Mouse (Mus musculus): ENCODE measurements around the gene Akt3.

The Akt3 gene

DNA sequence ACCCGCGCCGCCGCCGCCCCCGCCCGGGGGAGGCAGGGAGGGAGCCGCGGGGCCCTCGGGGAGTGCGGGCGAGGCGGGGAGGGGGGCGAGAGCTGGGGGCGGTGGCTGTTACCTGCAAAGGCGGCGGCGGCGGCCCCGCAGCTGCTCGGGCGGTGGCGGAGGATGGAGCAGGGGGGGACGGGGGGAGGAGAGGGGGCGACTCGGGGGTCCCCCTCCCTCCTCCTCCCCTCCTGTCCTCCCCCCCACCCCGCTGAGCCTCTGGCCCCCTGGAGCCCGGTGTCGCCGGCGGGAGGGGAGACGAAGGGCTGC is at the start of gene Akt3:
Gene Akt3 (minus strand): TSS at position 170 of the 309 bp plus-strand sequence.
- no peak for DNase-seq (ENCODE audit: low spot score)

DNA sequence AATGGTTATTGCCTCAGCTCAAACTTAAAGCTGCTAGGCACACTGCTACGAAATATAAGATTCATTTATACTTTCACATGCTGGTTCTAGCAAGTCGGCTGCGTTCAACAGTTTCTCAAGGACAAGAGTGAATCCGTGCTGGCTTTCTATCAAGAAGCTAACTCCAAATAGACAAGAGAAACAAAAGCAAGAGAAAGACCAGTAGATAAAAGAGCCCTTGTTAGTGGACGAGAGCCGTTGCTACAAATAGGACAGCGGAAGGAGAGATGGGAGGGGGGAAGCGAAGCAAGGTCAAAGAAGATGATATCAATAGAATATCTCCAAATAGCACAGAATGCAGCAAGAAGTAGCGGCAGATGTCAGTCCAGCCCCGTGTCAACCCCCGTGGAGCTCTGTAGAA is 49.5 kb upstream of the Akt3 start:
- no peak for DNase-seq (ENCODE audit: low spot score)

DNA sequence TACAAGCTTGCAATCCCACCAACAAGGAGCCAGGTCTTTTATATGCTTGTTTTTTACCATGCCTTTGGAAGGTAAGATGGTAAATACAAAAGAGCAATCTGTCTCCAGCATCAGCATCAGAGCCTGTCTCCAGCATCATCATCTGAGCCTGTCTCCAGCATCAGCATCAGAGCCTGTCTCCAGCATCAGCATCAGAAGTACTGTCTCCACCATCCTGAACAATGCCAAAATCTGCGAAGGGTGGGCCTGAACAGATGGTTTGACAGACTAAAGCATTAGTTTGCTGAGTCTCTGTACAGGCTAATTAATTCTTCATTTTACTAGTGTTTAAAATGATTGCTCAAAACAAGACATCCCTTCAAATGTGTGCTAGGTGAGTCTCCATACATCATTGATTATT is 40.2 kb upstream of the Akt3 start:
- no peak for DNase-seq (ENCODE audit: low spot score)

DNA sequence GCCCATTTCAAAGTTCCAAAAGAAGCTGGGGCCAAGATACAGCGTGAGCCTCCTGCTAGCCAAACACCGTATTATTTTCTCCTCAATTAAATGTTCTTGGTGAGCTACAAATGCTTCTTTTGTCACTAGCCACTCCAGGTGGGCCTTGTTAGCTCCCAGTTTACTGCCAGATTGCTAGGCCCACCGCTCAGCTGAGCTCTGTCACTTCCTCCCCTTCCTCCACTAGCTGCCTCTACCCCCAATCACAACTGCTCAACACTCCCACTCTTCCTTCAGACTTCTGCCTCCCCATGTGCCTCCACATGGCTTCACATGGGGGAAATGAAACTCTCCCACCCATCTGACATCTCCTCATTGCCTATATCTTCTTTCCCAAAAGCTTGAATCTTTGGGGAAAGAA is 28.8 kb upstream of the Akt3 start:
- DNase-seq (ENCODE audit: low spot score) = no peak

DNA sequence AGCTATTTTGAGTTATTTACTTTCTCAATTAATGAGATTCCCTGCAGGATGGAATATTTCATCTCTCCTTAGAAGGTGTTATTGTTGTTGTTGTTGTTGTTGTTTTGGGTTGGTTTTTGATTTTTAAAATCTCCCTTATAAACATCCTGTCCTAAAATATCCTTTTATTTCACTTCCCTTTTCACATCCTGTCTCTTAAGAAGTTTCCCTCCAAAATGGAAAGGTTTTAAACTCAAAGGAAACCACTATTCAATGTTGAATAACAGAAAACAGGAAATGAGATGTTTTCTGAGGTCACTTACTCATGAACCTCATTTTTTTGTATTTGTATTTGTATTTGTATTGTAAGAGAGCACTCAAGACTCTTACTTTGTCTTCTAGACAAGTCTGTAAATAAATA is 23.9 kb upstream of the Akt3 start:
- no peak for DNase-seq (ENCODE audit: low spot score)

DNA sequence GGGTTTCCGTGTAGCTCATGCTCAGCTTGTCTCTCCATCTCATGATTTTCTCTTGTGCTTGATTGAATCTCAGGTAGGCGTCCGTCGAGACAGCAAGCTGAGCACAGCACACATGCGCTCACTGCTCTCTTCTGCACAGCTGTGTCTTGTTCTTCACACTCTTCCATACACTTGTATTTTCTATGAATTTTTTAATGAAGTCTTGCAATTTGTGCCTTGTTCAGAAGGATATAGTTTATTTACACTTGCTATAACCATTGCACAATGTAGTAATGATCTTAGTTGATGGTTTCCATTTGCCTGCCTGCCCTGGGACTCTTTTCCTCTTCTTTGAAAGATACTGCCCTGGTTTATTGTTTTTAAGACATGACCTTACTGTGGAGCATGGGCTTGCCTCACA is 19.4 kb upstream of the Akt3 start:
- DNase-seq (ENCODE audit: low spot score) = no peak

DNA sequence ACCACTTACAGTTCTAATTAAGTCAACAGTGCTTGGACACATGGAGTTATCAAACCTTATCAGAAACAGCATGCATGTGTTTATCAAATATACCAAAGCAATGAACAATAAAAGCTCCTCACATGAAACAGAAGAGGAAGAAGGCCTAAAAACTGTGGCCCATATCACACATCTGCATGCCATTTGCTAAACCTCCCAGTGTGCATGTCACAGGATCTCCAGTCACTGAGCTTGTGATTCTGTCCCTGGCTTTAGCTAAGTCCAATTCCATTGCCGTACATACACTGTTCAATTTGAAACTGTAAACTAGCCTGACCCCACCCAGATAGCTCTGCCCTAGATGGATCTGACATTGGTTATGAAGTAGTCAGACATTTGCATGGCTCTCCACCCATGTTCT is 9.6 kb upstream of the Akt3 start:
- no peak for DNase-seq (ENCODE audit: low spot score)

DNA sequence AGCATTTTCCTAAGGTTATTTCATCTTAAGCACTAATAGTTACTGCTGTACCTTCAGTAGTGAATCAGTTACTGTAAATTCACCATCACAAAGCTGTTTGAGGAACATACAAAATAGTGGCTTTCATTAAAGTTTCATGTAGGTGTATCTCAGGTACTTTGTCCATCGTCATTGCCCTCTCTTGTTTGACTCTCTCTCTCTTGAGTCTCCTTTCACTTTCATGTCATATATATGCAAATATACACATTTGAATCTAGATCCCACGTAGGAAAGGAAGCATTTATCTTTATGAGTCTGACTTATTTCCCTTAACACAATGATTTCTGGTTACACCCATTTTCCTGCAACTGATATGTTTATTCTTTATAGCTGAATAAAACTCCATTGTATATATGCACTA is 4.9 kb upstream of the Akt3 start:
- no peak for DNase-seq (ENCODE audit: low spot score)

DNA sequence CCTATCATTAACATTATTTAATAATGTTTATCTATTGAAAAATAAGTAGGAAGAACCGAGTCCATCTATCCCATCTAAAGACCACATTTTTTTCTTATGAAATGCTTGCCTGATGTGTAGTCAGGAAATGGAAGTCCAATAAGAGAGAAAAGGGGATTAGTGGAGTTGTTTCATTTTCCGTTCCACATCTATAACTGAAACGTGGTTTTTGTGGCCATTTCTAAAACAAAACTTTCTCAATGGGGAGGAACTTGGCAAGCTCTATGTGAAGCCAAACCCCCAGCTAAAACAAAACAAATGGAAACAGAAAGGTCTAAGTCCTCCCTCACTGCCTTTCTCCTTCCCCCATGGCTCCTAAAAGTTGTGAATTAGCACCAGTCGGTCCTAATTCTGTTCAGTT is 2.8 kb upstream of the Akt3 start:
- no peak for DNase-seq (ENCODE audit: low spot score)

DNA sequence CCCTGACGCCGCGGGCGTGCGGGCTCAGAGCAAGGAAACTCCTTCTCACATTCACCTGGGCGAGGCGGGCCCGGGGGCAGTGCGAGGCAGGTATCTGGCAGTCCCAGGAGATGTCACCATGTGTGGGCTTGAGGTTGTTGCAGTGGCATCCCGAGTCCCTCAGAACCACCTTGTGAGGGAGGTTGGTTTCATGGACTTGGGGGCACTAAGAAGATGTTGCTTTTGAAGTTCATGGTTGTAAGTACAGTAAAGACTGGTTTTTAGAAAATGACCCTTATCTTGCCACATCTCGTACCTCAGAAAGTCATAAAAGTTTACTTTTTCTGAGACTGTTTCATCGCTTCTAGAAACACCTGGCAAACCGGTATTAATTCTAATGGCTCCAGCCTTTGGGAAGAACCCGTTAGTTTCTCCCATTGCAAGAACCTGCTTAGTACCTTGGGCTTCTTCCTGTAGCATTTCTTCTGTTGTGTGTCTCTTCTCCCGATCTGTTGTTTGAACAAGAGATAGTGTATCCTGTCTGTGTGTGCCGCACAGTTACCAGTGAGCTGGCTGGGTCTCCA is 1.1 kb upstream of the Akt3 start:
- DNase-seq (ENCODE audit: low spot score) = peak; percentile 13

DNA sequence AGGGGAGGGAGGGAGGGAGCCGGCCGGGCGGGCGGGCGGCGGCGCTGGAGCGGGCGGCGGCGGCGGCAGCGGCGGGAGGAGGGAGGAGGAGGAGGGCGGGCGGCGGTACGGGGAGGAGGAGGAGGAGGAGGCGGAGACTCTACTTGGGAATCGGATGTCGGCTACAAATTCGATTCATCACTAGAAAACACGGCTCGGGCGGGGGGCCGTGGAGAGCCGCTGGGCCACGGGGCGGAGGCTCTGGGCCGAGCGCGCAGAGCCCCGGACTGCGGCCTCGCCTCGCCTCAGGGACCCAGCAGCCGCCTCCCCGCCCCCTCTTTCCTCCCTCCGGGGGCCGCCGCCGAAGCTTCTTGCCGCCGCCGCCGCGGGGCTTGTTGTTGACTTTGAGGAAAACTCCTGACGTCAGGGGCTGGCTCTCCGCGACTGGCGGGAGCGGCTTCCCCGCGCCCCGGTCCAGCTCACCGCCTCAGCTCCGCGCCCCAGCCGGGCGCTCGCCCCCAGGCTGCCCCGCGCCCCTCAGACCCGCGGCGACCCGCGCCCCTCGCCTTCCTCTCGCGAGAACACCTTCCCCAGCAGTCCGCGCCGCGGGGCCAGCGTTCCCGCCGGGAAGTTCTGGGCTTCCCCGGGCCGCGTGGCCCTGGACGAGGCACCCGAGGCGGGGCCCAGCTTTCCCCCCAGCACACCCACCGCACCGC is 487 bp upstream of the Akt3 start:
- DNase-seq (ENCODE audit: low spot score) = peak; percentile 88

DNA sequence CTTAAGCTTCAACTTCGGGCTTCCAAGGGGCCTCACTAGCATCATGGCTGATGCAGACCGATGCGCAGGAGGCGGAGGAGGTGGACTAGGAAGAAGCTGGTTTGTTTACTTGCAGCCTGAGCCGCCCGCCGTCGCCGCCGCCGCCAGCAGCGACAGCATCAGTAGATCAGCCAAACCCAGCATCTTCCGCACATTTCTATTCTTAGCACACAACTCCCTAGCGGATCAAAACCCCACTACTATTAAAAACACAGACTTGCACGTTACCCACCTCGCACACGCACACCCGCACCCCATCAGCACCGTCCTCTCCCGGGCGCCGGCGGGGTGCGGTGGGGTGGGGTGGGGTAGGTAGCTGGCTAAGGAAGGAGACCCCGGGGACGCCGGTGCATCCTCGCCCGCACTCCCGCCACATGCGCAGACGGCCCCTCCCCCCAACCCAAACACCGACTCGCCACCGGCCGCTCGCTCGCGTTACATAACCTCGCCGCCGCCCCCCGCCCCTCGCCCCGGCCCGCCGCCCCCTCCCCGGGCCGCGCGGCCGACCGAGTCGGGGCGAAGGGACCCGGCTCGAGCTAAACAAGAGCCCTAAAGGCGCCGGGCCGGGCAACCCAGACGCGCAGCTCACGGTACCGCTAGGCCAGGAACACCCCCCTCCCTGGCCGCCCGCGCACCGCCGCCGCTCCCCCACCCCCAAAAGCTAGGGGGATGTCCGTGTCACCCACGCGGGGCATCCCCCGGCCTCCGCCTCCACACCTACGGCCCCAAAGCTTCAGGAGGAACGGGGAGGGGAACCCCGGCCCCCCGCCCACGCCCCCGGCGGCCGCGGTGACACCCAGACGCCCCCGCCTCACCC is 597 bp downstream of the Akt3 start:
- peak; percentile 82 for DNase-seq (ENCODE audit: low spot score)

DNA sequence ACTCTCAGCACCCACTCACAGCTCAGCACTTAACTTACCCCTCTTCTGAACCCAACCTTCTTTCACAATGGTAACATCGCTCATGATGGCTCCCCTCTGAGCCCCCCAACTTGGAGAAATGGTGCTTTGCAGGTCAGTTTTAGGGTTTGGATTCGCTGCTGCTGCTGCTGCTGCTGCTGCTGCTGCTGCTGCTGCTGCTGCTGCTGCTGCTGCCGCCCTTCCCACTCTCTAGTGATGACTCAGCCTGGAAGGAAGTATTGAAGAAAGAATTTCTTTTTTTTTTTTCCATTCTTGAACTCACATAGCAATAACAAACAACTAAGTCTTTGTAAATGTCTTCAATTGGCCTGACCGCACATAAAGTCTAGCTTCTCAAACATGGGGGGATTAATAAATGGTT is 9.4 kb downstream of the Akt3 start:
- DNase-seq (ENCODE audit: low spot score) = no peak

DNA sequence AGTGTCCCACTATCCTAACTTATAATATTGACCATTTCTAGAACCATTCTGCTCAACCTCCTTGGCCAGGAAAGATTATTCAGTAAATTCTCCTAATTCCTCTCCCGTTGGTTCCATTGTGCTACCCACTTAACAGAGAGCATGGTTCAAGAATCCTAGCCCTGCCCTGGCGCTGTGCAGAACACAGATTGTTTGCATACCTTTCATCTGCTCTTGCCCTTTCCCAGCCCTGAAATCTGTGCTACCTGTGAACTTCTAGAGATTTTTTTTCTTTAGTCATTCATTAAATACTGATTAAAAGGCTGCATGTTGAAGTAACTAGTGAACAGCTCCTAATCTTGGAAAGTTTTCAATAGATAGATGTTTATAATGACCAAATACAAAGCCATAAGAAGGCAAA is 19.6 kb downstream of the Akt3 start:
- no peak for DNase-seq (ENCODE audit: low spot score)

DNA sequence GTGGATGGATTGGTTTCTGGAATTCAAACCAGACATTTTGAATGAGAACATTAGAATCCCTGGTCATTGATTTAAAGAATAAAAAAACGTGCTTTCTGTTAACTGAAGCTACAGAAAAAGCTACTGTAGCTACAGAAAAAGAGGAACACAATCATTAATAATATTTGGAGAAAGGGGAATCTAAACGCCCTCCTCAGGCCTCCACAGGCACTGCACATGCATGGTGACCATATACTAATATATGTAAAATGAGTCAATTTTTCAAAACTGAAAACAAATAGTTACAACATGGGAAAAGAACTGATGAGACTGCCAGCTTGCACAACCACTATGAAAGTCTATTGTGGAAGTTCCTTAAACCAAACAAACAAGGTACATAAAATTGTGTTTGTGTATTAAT is 21.3 kb downstream of the Akt3 start:
- DNase-seq (ENCODE audit: low spot score) = no peak

DNA sequence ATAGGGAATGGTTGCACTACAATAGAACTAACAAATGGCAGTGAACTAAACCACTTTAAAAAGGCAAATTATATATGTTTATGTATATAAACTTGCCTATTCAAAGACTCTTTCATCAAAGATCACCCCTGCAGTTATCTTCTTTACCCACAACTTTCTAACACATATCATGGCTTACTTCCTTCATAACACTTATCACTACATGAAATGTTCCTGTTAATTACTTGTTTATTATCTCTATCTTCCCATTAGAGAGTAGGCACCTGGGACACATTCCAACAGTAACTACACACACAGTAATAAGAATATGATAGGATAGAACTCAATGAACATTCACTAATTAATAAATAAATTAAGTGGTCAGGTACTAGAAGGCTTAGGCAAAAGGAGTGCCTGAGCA is 21.8 kb downstream of the Akt3 start:
- no peak for DNase-seq (ENCODE audit: low spot score)

DNA sequence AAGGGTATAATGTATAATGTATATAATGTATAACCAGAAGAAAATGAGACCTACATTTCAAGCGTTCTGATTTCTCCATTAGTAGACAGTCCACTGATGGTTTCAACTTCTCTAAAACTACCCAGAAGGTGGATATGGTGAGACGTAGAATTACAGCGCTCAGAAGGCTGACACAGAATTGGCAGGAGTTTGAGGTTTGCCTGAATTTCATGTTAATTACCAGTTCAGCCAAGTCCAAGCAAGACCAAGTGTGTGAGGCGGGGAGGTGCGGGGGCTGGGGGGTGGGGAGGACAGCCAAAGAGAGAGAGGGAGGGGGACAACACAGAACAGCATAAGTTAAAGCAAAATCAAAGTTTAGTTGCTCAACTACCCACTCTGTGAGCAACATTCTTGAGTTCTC is 23.5 kb downstream of the Akt3 start:
- no peak for DNase-seq (ENCODE audit: low spot score)

DNA sequence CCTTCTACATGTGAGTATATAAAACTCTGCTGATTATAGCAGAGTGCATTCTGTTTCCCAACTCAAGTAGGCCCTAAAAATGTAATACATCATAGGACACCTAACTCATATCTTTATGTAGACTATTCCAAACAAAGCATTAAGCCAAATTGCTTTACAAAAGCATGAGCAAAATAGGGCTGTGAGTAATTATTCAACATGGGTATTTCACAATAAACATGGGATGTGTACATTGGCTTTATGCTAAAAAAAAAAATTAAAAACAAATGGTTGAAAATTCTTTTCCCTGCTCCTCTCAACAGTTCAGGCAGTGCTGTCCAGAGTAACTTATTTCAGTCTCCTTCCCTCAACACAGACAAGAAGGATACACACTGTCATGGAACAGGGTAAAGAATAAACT is 26.9 kb downstream of the Akt3 start:
- no peak for DNase-seq (ENCODE audit: low spot score)

DNA sequence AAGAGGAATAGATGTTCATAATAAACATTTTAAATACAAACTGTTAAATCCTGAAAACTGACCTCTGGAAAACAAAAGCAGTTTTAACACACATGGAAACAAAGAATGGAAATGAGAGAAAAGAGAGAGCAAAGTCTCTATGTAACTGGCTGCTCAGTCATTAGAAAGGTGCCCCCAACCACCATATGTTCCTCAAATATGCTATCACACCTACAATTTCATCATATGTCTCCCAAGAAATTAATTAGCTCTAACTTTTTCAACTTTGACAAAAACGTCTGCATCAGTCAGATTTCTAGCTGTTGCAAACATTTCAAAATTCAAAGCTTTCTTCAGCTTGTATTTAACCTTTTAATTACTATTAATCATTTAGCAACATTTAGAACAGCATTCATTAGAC is 59.0 kb downstream of the Akt3 start:
- no peak for DNase-seq (ENCODE audit: low spot score)

DNA sequence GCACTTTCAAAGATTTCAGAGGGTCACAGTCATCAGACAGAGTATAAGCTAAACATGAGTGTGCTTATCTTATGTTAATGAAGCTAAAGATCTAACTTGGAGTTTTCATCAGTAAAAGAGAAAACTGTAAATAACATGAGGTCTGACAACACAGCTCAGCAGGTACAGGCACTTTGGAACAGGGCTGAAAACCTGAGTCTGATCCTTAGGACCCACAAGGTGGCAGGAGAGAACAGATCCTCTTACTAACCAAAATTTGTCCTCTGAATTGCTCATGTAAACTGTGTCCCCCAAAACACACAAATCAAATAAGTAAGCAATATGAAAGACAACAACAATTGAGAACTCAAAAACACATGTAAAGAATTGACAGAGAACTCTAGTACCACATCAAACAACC is 62.8 kb downstream of the Akt3 start:
- peak; percentile 27 for DNase-seq (ENCODE audit: low spot score)

DNA sequence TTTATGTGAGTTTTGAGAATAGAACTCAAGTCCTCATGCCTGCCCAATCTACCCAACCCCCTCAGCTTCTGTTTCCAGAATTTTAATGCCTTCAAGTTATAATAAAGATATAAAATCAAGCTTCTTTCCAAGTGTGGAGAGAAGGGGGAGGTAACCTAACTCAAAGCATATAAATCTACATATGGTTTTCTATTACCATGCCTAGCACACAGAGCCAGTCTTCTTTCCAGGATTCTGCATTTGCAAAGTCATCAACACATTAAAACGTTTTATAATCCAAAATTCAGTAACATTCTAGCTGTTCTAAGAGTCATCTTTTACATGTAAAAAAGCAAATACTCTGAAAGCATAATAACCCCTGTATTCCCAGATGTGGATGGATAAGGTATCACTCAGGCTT is 63.7 kb downstream of the Akt3 start:
- no peak for DNase-seq (ENCODE audit: low spot score)

DNA sequence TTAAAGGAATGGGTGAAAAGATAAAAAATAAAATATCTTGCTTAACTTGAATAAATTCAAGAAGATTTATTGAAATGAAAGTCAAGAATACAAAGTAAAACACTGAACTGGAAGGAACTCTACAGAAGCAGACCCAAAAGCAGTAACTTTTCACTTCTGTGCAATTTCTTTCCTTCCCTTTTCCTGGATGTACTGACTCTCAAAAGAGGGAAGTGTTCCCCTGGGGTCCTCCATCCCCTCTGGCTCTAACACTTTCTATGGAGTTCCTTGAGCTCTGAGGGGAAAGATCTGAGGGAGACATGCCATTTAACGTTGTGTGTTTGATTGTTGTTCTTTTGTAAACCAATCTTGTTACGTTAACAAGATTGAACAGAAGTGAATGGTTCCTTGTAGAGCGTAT is 66.4 kb downstream of the Akt3 start:
- DNase-seq (ENCODE audit: low spot score) = no peak

DNA sequence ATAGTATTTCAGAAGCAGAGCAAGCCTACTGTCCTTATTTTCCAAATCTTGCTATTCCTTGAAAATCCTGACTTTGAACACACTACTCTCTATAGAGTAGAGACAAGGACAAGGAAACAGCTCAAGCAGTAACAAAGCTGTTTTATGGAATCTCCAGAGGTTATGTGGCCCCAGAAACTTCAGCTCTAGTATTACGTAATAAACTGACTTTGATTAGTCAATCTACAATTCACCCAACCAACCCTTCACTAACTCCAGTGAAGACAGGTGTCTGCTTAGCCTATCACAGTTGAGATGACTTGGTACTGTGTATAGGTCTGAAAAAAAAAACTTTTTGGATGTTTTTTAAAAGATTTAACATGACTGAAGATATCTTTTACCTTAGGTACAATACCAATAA is 67.6 kb downstream of the Akt3 start:
- no peak for DNase-seq (ENCODE audit: low spot score)

DNA sequence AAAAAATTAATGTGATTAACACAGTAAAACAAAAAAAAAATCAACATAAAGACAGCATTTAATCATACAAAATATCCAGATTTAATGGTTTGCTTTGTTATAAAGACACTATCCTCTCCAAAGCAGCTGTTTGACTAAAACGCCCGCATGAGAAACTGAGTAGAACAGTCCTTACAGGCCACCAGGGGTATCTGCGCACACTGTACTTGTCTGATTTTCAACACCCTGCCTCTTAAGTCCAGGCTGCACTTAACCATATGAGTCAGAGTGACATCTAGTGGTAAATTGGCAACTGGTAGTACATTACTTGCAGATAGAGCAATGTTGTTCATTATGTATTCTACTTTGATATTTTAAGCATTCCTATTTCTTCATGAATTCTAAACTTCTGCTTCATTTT is 69.3 kb downstream of the Akt3 start:
- DNase-seq (ENCODE audit: low spot score) = peak; percentile 86

Measured in embryo, embryonic 10 days (tissue).